Mouse (Mus musculus) myocyte (in vitro differentiated cells): ENCODE measurements around the gene Usp16. TPM values are rescaled to one million over a fixed set of nuclear protein-coding genes. Genes with fewer than 3 reads are reported as not detected.

Source experiments
- H3K27me3 ChIP-seq: one replicate; pipeline ENCODE4 v1.6.1; 2011; ENCODE audit not compliant: control insufficient read depth, insufficient read depth, insufficient read length
- H3K36me3 ChIP-seq: one replicate; pipeline ENCODE4 v1.6.1; 2011; ENCODE audit not compliant: control insufficient read depth, insufficient read depth
- H3K4me2 ChIP-seq: one replicate; pipeline ENCODE4 v1.6.1; 2011; ENCODE audit warnings: low read depth, control low read depth
- H3K4me3 ChIP-seq: one replicate; pipeline ENCODE4 v1.5.1; 2011; ENCODE audit warnings: mild to moderate bottlenecking, control low read depth, moderate library complexity
- H3K79me2 ChIP-seq: one replicate; pipeline ENCODE4 v1.6.1; 2011; ENCODE audit not compliant: control insufficient read depth, insufficient read depth
- H3ac ChIP-seq: one replicate; pipeline ENCODE4 v1.6.1; 2011; ENCODE audit not compliant: control insufficient read depth, insufficient read length
- CEBPB ChIP-seq: IDR thresholded peaks from 2 replicates; pipeline ENCODE4 v1.6.1; 2011; ENCODE audit warnings: mild to moderate bottlenecking, moderate library complexity; ENCODE audit not compliant: poor library complexity, insufficient read depth, severe bottlenecking
- E2F4 ChIP-seq: IDR thresholded peaks from one replicate; pipeline ENCODE4 v1.6.1; 2011; ENCODE audit warnings: mild to moderate bottlenecking, control low read depth, moderate library complexity; ENCODE audit not compliant: insufficient read depth
- MAX ChIP-seq: IDR thresholded peaks from one replicate; pipeline ENCODE4 v1.6.1; 2011; ENCODE audit warnings: low read depth, mild to moderate bottlenecking, control low read depth
- MYOD1 ChIP-seq, 3 experiments: IDR thresholded peaks; one replicate each; pipeline ENCODE4 v1.6.1; 2011; ENCODE audit warnings: control low read depth in 2 of 3, low read depth in 2 of 3, mild to moderate bottlenecking in 2 of 3, moderate library complexity in 1 of 3; ENCODE audit not compliant: insufficient read length in 2 of 3, control insufficient read depth in 1 of 3
- MYOG ChIP-seq, 3 experiments: IDR thresholded peaks; one replicate each; pipeline ENCODE4 v1.6.1; 2011; ENCODE audit warnings: control low read depth in 2 of 3, low read depth in 2 of 3, mild to moderate bottlenecking in 2 of 3; ENCODE audit not compliant: insufficient read length in 2 of 3, control insufficient read depth in 1 of 3, insufficient read depth in 1 of 3
- POLR2A ChIP-seq: IDR thresholded peaks from one replicate; pipeline ENCODE4 v1.6.1; 2011; ENCODE audit warnings: low read depth, mild to moderate bottlenecking, control low read depth, moderate library complexity; ENCODE audit not compliant: insufficient read length
- POLR2AphosphoS2 ChIP-seq: IDR thresholded peaks from one replicate; pipeline ENCODE4 v1.6.1; 2011; ENCODE audit warnings: low read depth, control low read depth; ENCODE audit not compliant: insufficient read length
- REST ChIP-seq: IDR thresholded peaks from one replicate; pipeline ENCODE4 v1.6.1; 2011; ENCODE audit warnings: mild to moderate bottlenecking, control low read depth, moderate library complexity; ENCODE audit not compliant: insufficient read depth, insufficient read length
- SRF ChIP-seq: IDR thresholded peaks from one replicate; pipeline ENCODE4 v1.6.1; 2011; ENCODE audit warnings: low read depth; ENCODE audit not compliant: control insufficient read depth, insufficient read length
- TCF12 ChIP-seq: IDR thresholded peaks from one replicate; pipeline ENCODE4 v1.6.1; 2011; ENCODE audit warnings: mild to moderate bottlenecking, control low read depth; ENCODE audit not compliant: poor library complexity, insufficient read depth, severe bottlenecking
- TCF3 ChIP-seq: IDR thresholded peaks from one replicate; pipeline ENCODE4 v1.6.1; 2011; ENCODE audit warnings: low read depth, control low read depth; ENCODE audit not compliant: insufficient read length
- USF1 ChIP-seq: IDR thresholded peaks from one replicate; pipeline ENCODE4 v1.6.1; 2011; ENCODE audit warnings: low read depth, mild to moderate bottlenecking, control low read depth, moderate library complexity
- polyA plus RNA-seq: library from polyadenylated mRNA; unstranded; fragments of >200 nt; fragmentation: generic; extraction: Trizol; gene quantifications from one replicate; pipeline ENCODE4 v1.2.1, GENCODE M21; 2012; ENCODE audit warnings: missing spikeins

Gene Usp16
- polyA plus RNA-seq, 1 experiment = 17.0 TPM

DNA sequence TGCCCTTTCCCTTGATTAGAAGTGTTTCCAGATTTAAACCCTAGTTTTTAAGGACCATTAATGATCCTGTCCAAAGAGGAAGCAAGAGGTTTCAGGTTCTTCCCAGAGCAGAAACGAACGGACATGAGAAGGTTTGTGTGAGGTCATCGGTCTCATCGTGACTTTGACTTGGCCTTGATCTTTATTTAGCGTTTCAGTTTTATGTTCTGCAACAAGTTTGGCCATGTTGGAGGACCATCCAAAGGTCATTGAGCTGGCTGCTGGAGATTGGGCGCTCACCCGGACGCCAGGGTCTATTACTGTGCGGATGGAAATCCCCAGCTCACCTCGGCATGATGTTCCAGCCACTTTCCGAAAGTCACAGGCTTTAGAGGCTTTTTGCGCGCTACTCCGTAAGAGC is 57.8 kb downstream of the Usp16 start:
- H3K79me2 ChIP-seq = no peaks in the 10 kb centered on the region
- H3K27me3 ChIP-seq = no peaks in the 10 kb centered on the region
- H3ac ChIP-seq = no peak overlapping the region
- no peaks in the 10 kb centered on the region for H3K36me3 ChIP-seq
- H3K4me3 ChIP-seq = no peak overlapping the region
- TF ChIP-seq SRF (no peak), TCF3 (no peak), POLR2A (no peak), REST (no peak), CEBPB (no peak), MYOD1 (IDR thresholded peaks at IDR 0.05; ENCODE audit: control insufficient read depth in 1 of 3, insufficient read length in 2 of 3, low read depth in 2 of 3) (no peak), MYOG (IDR thresholded peaks at IDR 0.05; ENCODE audit: control insufficient read depth in 1 of 3, insufficient read depth in 1 of 3, insufficient read length in 2 of 3, low read depth in 2 of 3) (no peak), USF1 (no peak), POLR2AphosphoS2 (no peak), MAX (no peak), TCF12 (no peak), E2F4 (no peak)
- no peak overlapping the region for H3K4me2 ChIP-seq

DNA sequence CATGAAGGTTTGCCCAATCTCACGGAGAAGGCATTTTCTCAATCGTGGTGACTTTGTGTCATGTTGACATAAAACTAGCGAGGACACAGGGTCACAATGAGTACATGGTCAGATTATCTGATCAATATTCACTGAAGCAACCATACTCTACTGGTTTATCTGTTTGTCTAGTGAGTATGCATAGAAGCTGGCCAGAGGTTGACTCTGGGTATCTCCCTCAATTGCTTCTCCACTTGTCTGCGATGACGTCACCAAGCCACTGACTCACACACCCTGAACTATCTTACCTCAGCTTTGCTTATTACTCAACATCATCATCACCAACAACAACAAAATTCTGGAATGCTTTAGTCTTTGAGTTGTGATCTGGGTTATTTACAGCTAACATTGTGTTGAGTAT is 69.7 kb downstream of the Usp16 start:
- Histone ChIP-seq H3K27me3 (no peaks in the 10 kb centered on the region), H3ac (no peak overlapping the region), H3K36me3 (no peaks in the 10 kb centered on the region), H3K4me2 (no peak overlapping the region), H3K4me3 (no peak overlapping the region), H3K79me2 (no peaks in the 10 kb centered on the region)
- TF ChIP-seq MAX (no peak), POLR2A (no peak), MYOG (IDR thresholded peaks at IDR 0.05; ENCODE audit: control insufficient read depth in 1 of 3, insufficient read depth in 1 of 3, insufficient read length in 2 of 3, low read depth in 2 of 3) (no peak), TCF12 (no peak), E2F4 (no peak), REST (no peak), MYOD1 (IDR thresholded peaks at IDR 0.05; ENCODE audit: control insufficient read depth in 1 of 3, insufficient read length in 2 of 3, low read depth in 2 of 3) (no peak), TCF3 (no peak), SRF (no peak), CEBPB (no peak), POLR2AphosphoS2 (no peak), USF1 (no peak)

DNA sequence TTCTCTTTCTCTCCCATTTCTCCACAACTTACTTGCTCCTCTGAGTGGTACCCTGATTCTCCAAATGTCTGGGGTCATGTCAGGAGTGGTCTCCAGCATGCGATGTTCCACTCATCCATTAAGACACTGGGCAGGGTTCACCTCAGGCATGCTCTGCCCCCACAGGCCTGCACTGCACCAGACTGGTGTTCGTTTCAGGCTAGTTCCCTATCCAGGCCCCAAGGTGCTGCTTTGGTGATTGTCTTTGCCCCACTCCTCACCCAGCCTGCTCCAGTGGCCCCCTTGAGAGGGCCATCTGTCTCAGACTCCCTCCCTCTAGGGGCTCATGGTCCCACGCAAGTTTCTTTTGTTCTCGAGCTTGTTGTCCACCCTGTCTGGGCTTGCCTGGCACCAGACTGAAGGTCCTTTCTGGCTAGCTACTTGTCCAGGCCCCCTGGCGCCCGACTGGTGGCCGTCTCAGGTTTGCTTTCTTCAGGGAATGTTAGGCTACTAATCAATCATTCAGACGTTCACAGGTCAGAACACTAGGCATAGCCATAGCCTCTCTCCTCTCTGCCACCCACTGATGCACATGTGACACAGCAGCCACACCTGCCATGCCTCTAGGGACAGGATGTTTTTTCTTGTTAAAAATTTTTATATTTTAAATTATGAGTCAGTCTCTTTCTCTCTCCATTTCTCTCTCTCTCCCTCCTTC is 73.2 kb downstream of the Usp16 start:
- no peak overlapping the region for H3K4me3 ChIP-seq
- no peak overlapping the region for H3ac ChIP-seq
- H3K36me3 ChIP-seq = no peaks in the 10 kb centered on the region
- H3K79me2 ChIP-seq = no peaks in the 10 kb centered on the region
- no peak for TF ChIP-seq MAX
- TF ChIP-seq TCF3 = no peak
- no peak for TF ChIP-seq POLR2AphosphoS2
- TF ChIP-seq TCF12 = no peak
- TF ChIP-seq SRF = no peak
- H3K27me3 ChIP-seq = no peaks in the 10 kb centered on the region
- no peak overlapping the region for H3K4me2 ChIP-seq

DNA sequence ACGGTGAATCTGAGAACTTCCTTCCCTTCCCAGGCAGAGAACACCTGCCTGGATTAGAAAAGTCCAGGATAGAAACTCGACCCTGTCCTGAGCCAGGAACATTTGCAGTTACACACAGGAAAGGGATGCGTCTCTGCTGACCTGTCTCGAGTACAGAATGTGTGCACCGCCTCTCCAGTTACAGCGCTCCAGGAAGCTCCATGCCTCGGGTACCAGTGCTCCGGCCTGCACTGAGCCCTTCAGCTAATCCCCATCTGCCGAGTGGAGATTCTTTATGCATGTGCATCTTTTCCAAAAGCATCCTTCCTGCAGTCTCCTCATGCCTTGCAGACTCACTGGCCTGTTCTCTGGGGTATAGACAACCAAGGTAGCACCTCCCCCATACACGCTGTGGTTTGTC is 74.3 kb downstream of the Usp16 start:
- no peak overlapping the region for H3K4me3 ChIP-seq
- H3K79me2 ChIP-seq = no peaks in the 10 kb centered on the region
- no peak for TF ChIP-seq SRF
- no peak for TF ChIP-seq TCF12
- TF ChIP-seq MAX = no peak
- TF ChIP-seq MYOD1 (IDR thresholded peaks at IDR 0.05; ENCODE audit: control insufficient read depth in 1 of 3, insufficient read length in 2 of 3, low read depth in 2 of 3) = no peak
- TF ChIP-seq POLR2AphosphoS2 = no peak
- no peak for TF ChIP-seq POLR2A
- no peak for TF ChIP-seq REST
- no peak for TF ChIP-seq USF1
- TF ChIP-seq MYOG (IDR thresholded peaks at IDR 0.05; ENCODE audit: control insufficient read depth in 1 of 3, insufficient read depth in 1 of 3, insufficient read length in 2 of 3, low read depth in 2 of 3) = no peak
- no peak for TF ChIP-seq E2F4
- no peak for TF ChIP-seq CEBPB
- TF ChIP-seq TCF3 = no peak
- H3K4me2 ChIP-seq = no peak overlapping the region
- H3K36me3 ChIP-seq = no peaks in the 10 kb centered on the region
- no peaks in the 10 kb centered on the region for H3K27me3 ChIP-seq
- H3ac ChIP-seq = no peak overlapping the region

Other genes starting within 250 kb of the Usp16 start
- 6.2 TPM for gene N6amt1, start 100.5 kb upstream of the Usp16 start, polyA plus RNA-seq
- gene Ltn1, start 22.1 kb upstream of the Usp16 start, polyA plus RNA-seq = 5.8 TPM
- 4.1 TPM for gene Rwdd2b, start 14.1 kb upstream of the Usp16 start, polyA plus RNA-seq
- 133 TPM for gene Cct8, start 41.2 kb downstream of the Usp16 start, polyA plus RNA-seq
- gene Map3k7cl, start 98.6 kb downstream of the Usp16 start, polyA plus RNA-seq = 2.2 TPM
- 8.8 TPM for gene Bach1, start 244.2 kb downstream of the Usp16 start, polyA plus RNA-seq